Mouse (Mus musculus) forebrain, embryonic 10.5 days (tissue): ENCODE measurements around the gene Gm5127. TPM values are rescaled to one million over a fixed set of nuclear protein-coding genes. Genes with fewer than 3 reads are reported as not detected.

Experiments used
- DNase-seq: peaks from one replicate; pipeline ENCODE4 v3.0.0-alpha.2; 2017; ENCODE audit warnings: low spot score; ENCODE audit errors: extremely low spot score
- H3K27ac ChIP-seq: fragments of 300-500 bp; sonication (generic); 2 replicates; pipeline ENCODE4 v1.5.1; 2016; ENCODE audit warnings: mild to moderate bottlenecking
- H3K27me3 ChIP-seq: fragments of 300-500 bp; sonication (generic); 2 replicates; pipeline ENCODE4 v1.6.1; 2016; ENCODE audit warnings: mild to moderate bottlenecking; ENCODE audit not compliant: poor library complexity, severe bottlenecking
- H3K36me3 ChIP-seq: fragments of 300-500 bp; sonication (generic); replicated peaks from 2 replicates; pipeline ENCODE4 v1.6.1; 2016; ENCODE audit warnings: mild to moderate bottlenecking, moderate library complexity
- H3K4me1 ChIP-seq: fragments of 300-500 bp; sonication (generic); 2 replicates; pipeline ENCODE4 v1.6.1; 2016
- H3K4me3 ChIP-seq: fragments of 300-500 bp; sonication (generic); 2 replicates; pipeline ENCODE4 v1.5.1; 2016; ENCODE audit warnings: mild to moderate bottlenecking, moderate library complexity
- H3K9me3 ChIP-seq: fragments of 300-500 bp; sonication (generic); 2 replicates; pipeline ENCODE4 v1.6.1; 2016; ENCODE audit warnings: mild to moderate bottlenecking, moderate library complexity
- WGBS: fragments of 180-500 bp; shearing (Covaris S2); methylation state at CpG from one replicate; pipeline ENCODE4 v1.1.7; 2016; 5-methylcytosine and 5-hydroxymethylcytosine counted together
- polyA plus RNA-seq: library from polyadenylated mRNA; unstranded; fragments of >200 nt; fragmentation: Nextera tagmentation; extraction: Ambion mirVana; gene quantifications from 2 replicates; pipeline ENCODE4 v1.2.1, GENCODE M21; 2016

Gm5127 gene
- 1.8 and 2.1 TPM in 2 replicates for polyA plus RNA-seq

- Histone ChIP-seq H3K27me3 (peaks cover 28% of the 10 kb centered on the region), H3K4me3 (no peak within 1 kb of the TSS), H3K36me3 (no peaks in the 10 kb centered on the region), H3K27ac (no peak within 1 kb of the TSS), H3K9me3 (no peaks in the 10 kb centered on the region), H3K4me1 (peaks cover 3% of the 10 kb centered on the region; the same call in 1 of the 2 replicates)
- DNase-seq = no peak
- 67% methylated on average over 3 of the region's 3 CpGs for WGBS
These were observed at the start of gene Gm5127 for GRCm38 (mm10) chrX:106582886-106583285. TSS of gene Gm5127 (plus strand) at chrX:106583186.

- Histone ChIP-seq H3K9me3 (no peaks in the 10 kb centered on the region), H3K36me3 (no peaks in the 10 kb centered on the region), H3K4me3 (no peak overlapping the region), H3K27me3 (no peaks in the 10 kb centered on the region), H3K27ac (no peak overlapping the region), H3K4me1 (no peaks in the 10 kb centered on the region)
- WGBS = 33% methylated on average over 3 of the region's 3 CpGs
- no peak for DNase-seq
These were observed 46.6 kb upstream of the Gm5127 start for GRCm38 (mm10) chrX:106536359-106536758.

- Histone ChIP-seq H3K27ac (no peak overlapping the region), H3K36me3 (no peaks in the 10 kb centered on the region), H3K27me3 (no peaks in the 10 kb centered on the region; the same call in 1 of the 2 replicates), H3K4me1 (no peaks in the 10 kb centered on the region), H3K4me3 (no peak overlapping the region), H3K9me3 (no peaks in the 10 kb centered on the region)
- WGBS = 82% methylated on average over 2 of the region's 2 CpGs
- DNase-seq = no peak
These were observed 27.5 kb upstream of the Gm5127 start for GRCm38 (mm10) chrX:106555457-106555856.

DNA sequence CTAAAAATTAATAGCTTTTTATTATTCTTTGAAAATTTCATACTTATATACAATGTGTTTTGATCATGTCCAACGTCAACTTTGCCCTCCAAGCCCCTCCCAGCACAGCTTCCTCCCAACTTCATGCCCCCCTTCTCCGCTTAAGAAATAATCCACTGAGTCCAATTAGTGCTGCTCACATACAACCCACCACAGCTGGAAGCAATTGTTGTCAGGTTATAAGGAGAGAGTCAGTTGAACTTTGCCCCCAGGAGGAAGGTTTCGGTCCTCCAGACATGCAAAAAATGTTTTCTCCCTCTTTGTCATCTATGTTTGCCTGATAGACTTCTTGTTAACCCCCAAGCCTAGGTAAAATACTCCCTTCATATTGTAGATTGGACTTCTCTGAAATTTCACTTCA lies 4.0 kb upstream of the Gm5127 start:
- Histone ChIP-seq H3K27me3 (peaks cover 23% of the 10 kb centered on the region), H3K4me1 (peaks cover 3% of the 10 kb centered on the region; the same call in 1 of the 2 replicates), H3K36me3 (no peaks in the 10 kb centered on the region), H3K4me3 (no peak overlapping the region), H3K9me3 (no peaks in the 10 kb centered on the region), H3K27ac (no peak overlapping the region)
- 27% methylated on average over 3 of the region's 3 CpGs for WGBS
- no peak for DNase-seq

DNA sequence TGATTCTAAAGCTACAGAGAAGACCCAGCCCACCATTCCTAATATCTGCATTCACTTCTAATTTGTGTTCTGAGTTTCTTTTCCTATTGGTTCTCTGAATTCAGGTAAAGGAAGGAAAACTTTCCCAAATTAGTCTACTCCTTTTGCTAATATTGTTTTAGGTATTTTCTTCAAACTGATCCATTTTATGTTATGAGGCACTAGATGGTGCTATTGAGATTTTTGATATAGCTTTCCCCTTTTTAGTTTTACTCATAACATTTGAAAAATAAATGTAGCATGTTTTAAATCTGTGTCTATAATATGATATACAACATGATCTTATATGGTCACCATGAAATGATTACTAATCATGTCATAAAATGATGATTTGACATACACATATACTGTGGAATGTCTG lies 2.6 kb upstream of the Gm5127 start:
- peaks cover 3% of the 10 kb centered on the region; the same call in 1 of the 2 replicates for H3K4me1 ChIP-seq
- H3K36me3 ChIP-seq = no peaks in the 10 kb centered on the region
- H3K27me3 ChIP-seq = peaks cover 22% of the 10 kb centered on the region
- DNase-seq = no peak
- H3K27ac ChIP-seq = no peak overlapping the region
- no peak overlapping the region for H3K4me3 ChIP-seq
- H3K9me3 ChIP-seq = no peaks in the 10 kb centered on the region

- no peak overlapping the region for H3K4me3 ChIP-seq
- no peak for DNase-seq
- 48% methylated on average over 2 of the region's 2 CpGs for WGBS
- H3K27me3 ChIP-seq = peaks cover 28% of the 10 kb centered on the region
- H3K9me3 ChIP-seq = no peaks in the 10 kb centered on the region
- no peak overlapping the region for H3K27ac ChIP-seq
- H3K4me1 ChIP-seq = peaks cover 3% of the 10 kb centered on the region; the same call in 1 of the 2 replicates
- no peaks in the 10 kb centered on the region for H3K36me3 ChIP-seq
These were observed 789 bp upstream of the Gm5127 start for GRCm38 (mm10) chrX:106582197-106582596.

GRCm38 (mm10) chrX:106593914-106594313 lies 10.9 kb downstream of the Gm5127 start:
- Histone ChIP-seq H3K36me3 (no peaks in the 10 kb centered on the region), H3K9me3 (no peaks in the 10 kb centered on the region), H3K4me1 (no peaks in the 10 kb centered on the region), H3K27ac (no peak overlapping the region), H3K4me3 (no peak overlapping the region), H3K27me3 (peaks cover 25% of the 10 kb centered on the region)
- DNase-seq = no peak

- no peak for DNase-seq
- WGBS = 97% methylated on average over 1 of the region's 1 CpGs
- no peak overlapping the region for H3K4me3 ChIP-seq
- H3K27ac ChIP-seq = no peak overlapping the region
- H3K9me3 ChIP-seq = no peaks in the 10 kb centered on the region
- no peaks in the 10 kb centered on the region for H3K4me1 ChIP-seq
- no peaks in the 10 kb centered on the region for H3K36me3 ChIP-seq
- H3K27me3 ChIP-seq = peaks cover 14% of the 10 kb centered on the region
These were observed 12.9 kb downstream of the Gm5127 start for GRCm38 (mm10) chrX:106595904-106596303.

GRCm38 (mm10) chrX:106602574-106603258 lies 19.7 kb downstream of the Gm5127 start:
- WGBS = 18% methylated on average over 9 of the region's 9 CpGs

GRCm38 (mm10) chrX:106603386-106603785 lies 20.4 kb downstream of the Gm5127 start, which contains the start of gene Cysltr1:
TSS of gene Cysltr1 (minus strand) at chrX:106603679.
- WGBS = 31% methylated on average over 6 of the region's 6 CpGs
- peak; percentile 14 for DNase-seq
- H3K27ac ChIP-seq = peak within 1 kb of the TSS; percentile 11; the same call in 1 of the 2 replicates
- H3K4me1 ChIP-seq = peaks cover 5% of the 10 kb centered on the region
- peaks cover 38% of the 10 kb centered on the region for H3K27me3 ChIP-seq
- no peaks in the 10 kb centered on the region for H3K36me3 ChIP-seq
- no peaks in the 10 kb centered on the region for H3K9me3 ChIP-seq
- no peak within 1 kb of the TSS for H3K4me3 ChIP-seq

More at GRCm38 (mm10) chrX:106602574-106603258, 19.7 kb downstream of the Gm5127 start:
- Histone ChIP-seq H3K4me3 (no peak overlapping the region), H3K4me1 (peaks cover 5% of the 10 kb centered on the region), H3K27me3 (peaks cover 36% of the 10 kb centered on the region), H3K9me3 (no peaks in the 10 kb centered on the region), H3K27ac (peak overlapping the region; percentile 11; the same call in 1 of the 2 replicates), H3K36me3 (no peaks in the 10 kb centered on the region)
- DNase-seq = peak; percentile 14

DNA sequence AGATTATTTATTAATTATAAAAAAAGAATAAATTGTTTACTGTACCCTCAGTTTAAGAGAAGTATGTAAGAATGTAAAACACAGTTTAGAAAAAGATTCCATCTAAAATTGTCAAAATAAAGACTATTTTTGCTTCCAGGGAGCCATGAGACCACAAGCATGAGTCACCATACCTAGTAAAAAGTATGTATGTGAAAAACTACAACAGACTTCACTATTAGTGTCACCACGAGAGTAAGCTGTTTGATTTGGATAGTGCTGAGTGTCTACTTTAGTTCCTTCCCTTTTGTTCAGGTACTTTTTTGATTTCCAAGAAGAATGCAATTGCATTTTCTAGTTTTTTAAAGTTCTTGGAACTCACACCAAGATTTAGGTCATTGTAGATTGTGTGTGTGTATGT lies 39.5 kb downstream of the Gm5127 start:
- DNase-seq = no peak
- no peaks in the 10 kb centered on the region for H3K4me1 ChIP-seq
- 79% methylated on average over 1 of the region's 1 CpGs for WGBS
- H3K4me3 ChIP-seq = no peak overlapping the region
- no peaks in the 10 kb centered on the region for H3K36me3 ChIP-seq
- H3K27me3 ChIP-seq = peaks cover 3% of the 10 kb centered on the region
- H3K9me3 ChIP-seq = no peaks in the 10 kb centered on the region
- no peak overlapping the region for H3K27ac ChIP-seq

DNA sequence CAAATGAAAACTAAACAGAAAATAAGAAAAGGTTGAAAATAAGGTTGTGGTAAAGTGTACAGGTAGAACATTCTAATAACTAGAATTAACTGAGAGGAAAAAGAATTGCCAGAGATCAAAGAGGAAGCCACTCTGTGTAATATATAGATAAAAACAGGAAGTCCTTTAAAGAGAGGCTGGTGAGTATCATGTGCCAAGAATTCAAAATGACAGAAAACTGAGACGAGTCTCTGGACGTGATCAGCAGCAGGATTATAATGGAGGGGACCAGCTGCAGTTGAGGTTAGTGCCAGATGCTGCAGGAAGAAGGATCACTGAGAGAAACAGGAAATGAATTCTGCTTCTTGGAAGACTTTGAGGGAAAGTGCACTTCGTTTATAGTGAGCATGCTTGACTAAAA lies 40.7 kb downstream of the Gm5127 start:
- no peaks in the 10 kb centered on the region for H3K4me1 ChIP-seq
- H3K9me3 ChIP-seq = no peaks in the 10 kb centered on the region
- DNase-seq = no peak
- H3K27me3 ChIP-seq = peaks cover 3% of the 10 kb centered on the region
- no peak overlapping the region for H3K4me3 ChIP-seq
- H3K36me3 ChIP-seq = no peaks in the 10 kb centered on the region
- 76% methylated on average over 3 of the region's 3 CpGs for WGBS
- no peak overlapping the region for H3K27ac ChIP-seq

GRCm38 (mm10) chrX:106628514-106628913 lies 45.5 kb downstream of the Gm5127 start:
- no peaks in the 10 kb centered on the region for H3K36me3 ChIP-seq
- no peak for DNase-seq
- 68% methylated on average over 1 of the region's 1 CpGs for WGBS

More at GRCm38 (mm10) chrX:106628514-106628913, 45.5 kb downstream of the Gm5127 start:
- 0 out of 2 replicates have a peak, but pooled peaks cover 7% of the 10 kb centered on the region for H3K27me3 ChIP-seq
- H3K27ac ChIP-seq = no peak overlapping the region
- no peak overlapping the region for H3K4me3 ChIP-seq
- H3K9me3 ChIP-seq = no peaks in the 10 kb centered on the region
- no peaks in the 10 kb centered on the region for H3K4me1 ChIP-seq
